Mouse (Mus musculus): ENCODE results near the gene Abcb1a. TPM values are rescaled to one million over a fixed set of nuclear protein-coding genes. Genes with fewer than 3 reads are reported as not detected.
"Not testable (repeated sequence)": the region's sequence is repeated elsewhere in the genome, so short reads cannot be mapped to it uniquely, and the experiment has no call there.

Gene Abcb1a
- polyA plus RNA-seq, 1 experiment from 2014 or later, result 0.18 TPM

GRCm38 (mm10) chr5:8675262-8675951 is 15.5 kb downstream of the Abcb1a start:
- no peaks in the 10 kb centered on the region for H3K9me3 ChIP-seq (replicated peaks)
- no peak overlapping the region for H3K27ac ChIP-seq
- DNase-seq (ENCODE audit: low spot score), result no peak
- no peaks in the 10 kb centered on the region for H3K36me3 ChIP-seq
- H3K27me3 ChIP-seq (ENCODE audit: low read depth, poor library complexity, severe bottlenecking), result no peaks in the 10 kb centered on the region
- H3K4me3 ChIP-seq, result no peak overlapping the region
- no peaks in the 10 kb centered on the region for H3K4me1 ChIP-seq
- WGBS, result 85% methylated on average over 6 of the region's 6 CpGs

- WGBS, result 93% methylated on average over 1 of the region's 1 CpGs
- Histone ChIP-seq H3K4me1 (no peaks in the 10 kb centered on the region), H3K9me3 (replicated peaks) (no peaks in the 10 kb centered on the region), H3K27ac (no peak overlapping the region), H3K27me3 (ENCODE audit: low read depth, poor library complexity, severe bottlenecking) (no peaks in the 10 kb centered on the region), H3K4me3 (no peak overlapping the region), H3K36me3 (no peaks in the 10 kb centered on the region)
- DNase-seq (ENCODE audit: low spot score), result no peak
These were observed 16.0 kb downstream of the Abcb1a start for GRCm38 (mm10) chr5:8675952-8676262.

- Histone ChIP-seq H3K4me1 (no peaks in the 10 kb centered on the region), H3K27ac (no peak overlapping the region), H3K27me3 (ENCODE audit: low read depth, poor library complexity, severe bottlenecking) (no peaks in the 10 kb centered on the region), H3K4me3 (no peak overlapping the region), H3K36me3 (no peaks in the 10 kb centered on the region), H3K9me3 (replicated peaks) (no peaks in the 10 kb centered on the region)
- 59% methylated on average over 3 of the region's 3 CpGs for WGBS
- DNase-seq (ENCODE audit: low spot score), result no peak
These were observed 21.3 kb downstream of the Abcb1a start for GRCm38 (mm10) chr5:8681166-8681565.

- H3K4me3 ChIP-seq, result no peak overlapping the region
- no peaks in the 10 kb centered on the region for H3K27me3 ChIP-seq (ENCODE audit: low read depth, poor library complexity, severe bottlenecking)
- no peaks in the 10 kb centered on the region for H3K36me3 ChIP-seq
- H3K9me3 ChIP-seq (replicated peaks), result no peaks in the 10 kb centered on the region
- no peak for DNase-seq (ENCODE audit: low spot score)
- no peak overlapping the region for H3K27ac ChIP-seq
- 93% methylated on average over 3 of the region's 3 CpGs for WGBS
- H3K4me1 ChIP-seq, result no peaks in the 10 kb centered on the region
These were observed 23.8 kb downstream of the Abcb1a start for GRCm38 (mm10) chr5:8683686-8684085.

- Histone ChIP-seq H3K27me3 (ENCODE audit: low read depth, poor library complexity, severe bottlenecking) (no peaks in the 10 kb centered on the region), H3K4me3 (no peak overlapping the region), H3K27ac (no peak overlapping the region), H3K9me3 (replicated peaks) (no peaks in the 10 kb centered on the region), H3K36me3 (no peaks in the 10 kb centered on the region), H3K4me1 (no peaks in the 10 kb centered on the region)
- DNase-seq (ENCODE audit: low spot score), result no peak
- 77% methylated on average over 2 of the region's 2 CpGs for WGBS
These were observed 26.2 kb downstream of the Abcb1a start for GRCm38 (mm10) chr5:8686071-8686470.

- Histone ChIP-seq H3K4me1 (no peaks in the 10 kb centered on the region), H3K9me3 (replicated peaks) (no peaks in the 10 kb centered on the region), H3K4me3 (no peak overlapping the region), H3K27me3 (ENCODE audit: low read depth, poor library complexity, severe bottlenecking) (no peaks in the 10 kb centered on the region), H3K27ac (no peak overlapping the region), H3K36me3 (no peaks in the 10 kb centered on the region)
- DNase-seq (ENCODE audit: low spot score), result no peak
- WGBS, result 79% methylated on average over 5 of the region's 5 CpGs
These were observed 27.7 kb downstream of the Abcb1a start for GRCm38 (mm10) chr5:8687550-8687949.

- no peak for DNase-seq (ENCODE audit: low spot score)
- H3K4me1 ChIP-seq, result no peaks in the 10 kb centered on the region
- H3K27me3 ChIP-seq (ENCODE audit: low read depth, poor library complexity, severe bottlenecking), result no peaks in the 10 kb centered on the region
- H3K9me3 ChIP-seq (replicated peaks), result no peaks in the 10 kb centered on the region
- no peaks in the 10 kb centered on the region for H3K36me3 ChIP-seq
- H3K4me3 ChIP-seq, result no peak overlapping the region
- no peak overlapping the region for H3K27ac ChIP-seq
These were observed 56.2 kb downstream of the Abcb1a start for GRCm38 (mm10) chr5:8716061-8716460.

- Histone ChIP-seq H3K27me3 (ENCODE audit: low read depth, poor library complexity, severe bottlenecking) (no peaks in the 10 kb centered on the region), H3K9me3 (replicated peaks) (no peaks in the 10 kb centered on the region), H3K4me1 (no peaks in the 10 kb centered on the region), H3K4me3 (no peak overlapping the region), H3K36me3 (no peaks in the 10 kb centered on the region), H3K27ac (no peak overlapping the region)
- no peak for DNase-seq (ENCODE audit: low spot score)
- WGBS, result 86% methylated on average over 1 of the region's 1 CpGs
These were observed 59.7 kb downstream of the Abcb1a start for GRCm38 (mm10) chr5:8719556-8719955.

GRCm38 (mm10) chr5:8722224-8722623 is 62.3 kb downstream of the Abcb1a start:
- 18% methylated on average over 1 of the region's 1 CpGs for WGBS
- Histone ChIP-seq H3K27me3 (ENCODE audit: low read depth, poor library complexity, severe bottlenecking) (no peaks in the 10 kb centered on the region), H3K4me1 (no peaks in the 10 kb centered on the region), H3K27ac (no peak overlapping the region), H3K9me3 (replicated peaks) (no peaks in the 10 kb centered on the region), H3K4me3 (no peak overlapping the region), H3K36me3 (no peaks in the 10 kb centered on the region)
- DNase-seq (ENCODE audit: low spot score), result no peak

GRCm38 (mm10) chr5:8722867-8723266 is 63.0 kb downstream of the Abcb1a start:
- Histone ChIP-seq H3K27ac (no peak overlapping the region), H3K9me3 (replicated peaks) (no peaks in the 10 kb centered on the region), H3K4me3 (no peak overlapping the region), H3K27me3 (ENCODE audit: low read depth, poor library complexity, severe bottlenecking) (no peaks in the 10 kb centered on the region), H3K36me3 (no peaks in the 10 kb centered on the region), H3K4me1 (peaks cover 4% of the 10 kb centered on the region; the same call in 1 of the 2 replicates)
- WGBS, result 84% methylated on average over 5 of the region's 5 CpGs
- no peak for DNase-seq (ENCODE audit: low spot score)

- Histone ChIP-seq H3K36me3 (no peaks in the 10 kb centered on the region), H3K4me3 (no peak overlapping the region), H3K27me3 (ENCODE audit: low read depth, poor library complexity, severe bottlenecking) (no peaks in the 10 kb centered on the region), H3K27ac (no peak overlapping the region), H3K4me1 (peaks cover 4% of the 10 kb centered on the region; the same call in 1 of the 2 replicates), H3K9me3 (replicated peaks) (no peaks in the 10 kb centered on the region)
- 55% methylated on average over 4 of the region's 4 CpGs for WGBS
- no peak for DNase-seq (ENCODE audit: low spot score)
These were observed 67.9 kb downstream of the Abcb1a start for GRCm38 (mm10) chr5:8727760-8728159.

- no peak for DNase-seq (ENCODE audit: low spot score)
- Histone ChIP-seq H3K9me3 (replicated peaks) (no peaks in the 10 kb centered on the region), H3K27me3 (ENCODE audit: low read depth, poor library complexity, severe bottlenecking) (no peaks in the 10 kb centered on the region), H3K4me3 (no peak overlapping the region), H3K36me3 (no peaks in the 10 kb centered on the region), H3K4me1 (peaks cover 3% of the 10 kb centered on the region; the same call in 1 of the 2 replicates), H3K27ac (no peak overlapping the region)
These were observed 72.8 kb downstream of the Abcb1a start for GRCm38 (mm10) chr5:8732639-8733038.

- WGBS, result 92% methylated on average over 10 of the region's 10 CpGs
- not testable (repeated sequence) for H3K27ac ChIP-seq; H3K9me3 ChIP-seq (replicated peaks); H3K4me1 ChIP-seq; H3K36me3 ChIP-seq; DNase-seq (ENCODE audit: low spot score); H3K27me3 ChIP-seq (ENCODE audit: low read depth, poor library complexity, severe bottlenecking); H3K4me3 ChIP-seq
These were observed 73.4 kb downstream of the Abcb1a start for GRCm38 (mm10) chr5:8733307-8733706.

GRCm38 (mm10) chr5:8736389-8736788 is 76.5 kb downstream of the Abcb1a start:
- no peaks in the 10 kb centered on the region for H3K27me3 ChIP-seq (ENCODE audit: low read depth, poor library complexity, severe bottlenecking)
- H3K4me1 ChIP-seq, result no peaks in the 10 kb centered on the region
- H3K9me3 ChIP-seq (replicated peaks), result no peaks in the 10 kb centered on the region
- H3K27ac ChIP-seq, result no peak overlapping the region
- no peaks in the 10 kb centered on the region for H3K36me3 ChIP-seq
- H3K4me3 ChIP-seq, result no peak overlapping the region
- no peak for DNase-seq (ENCODE audit: low spot score)
- WGBS, result 83% methylated on average over 4 of the region's 4 CpGs

Data from limb, embryonic 10.5 days (tissue).